Mouse (Mus musculus) forebrain, embryonic 15.5 days (tissue): ENCODE data around the gene Eif2s2. TPM values are rescaled to one million over a fixed set of nuclear protein-coding genes. Genes with fewer than 3 reads are reported as not detected.

Source experiments
- polyA plus RNA-seq: library from polyadenylated mRNA; unstranded; fragments of >200 nt; fragmentation: Nextera tagmentation; extraction: Ambion mirVana; gene quantifications from 2 replicates; pipeline ENCODE4 v1.2.1, GENCODE M21; 2015

Gene Eif2s2
- polyA plus RNA-seq, 1 experiment from 2014 or later, result 70.9 TPM

Other genes starting within 250 kb of the Eif2s2 start
- gene Chmp4b, start 241.2 kb downstream of the Eif2s2 start, polyA plus RNA-seq, result 23.9 and 25.0 TPM in 2 replicates
- gene Gm14214, start 122.9 kb downstream of the Eif2s2 start, polyA plus RNA-seq, result not detected in 2 replicates
- 37.1 and 38.2 TPM in 2 replicates for gene Raly, start 101.8 kb downstream of the Eif2s2 start, polyA plus RNA-seq
- gene a, start 101.5 kb downstream of the Eif2s2 start, polyA plus RNA-seq, result 0.50 and 0.55 TPM in 2 replicates
- gene Gm14226, start 125.3 kb upstream of the Eif2s2 start, polyA plus RNA-seq, result 0.13 and 0.18 TPM in 2 replicates
- 44.8 and 48.0 TPM in 2 replicates for gene Ahcy, start 181.6 kb upstream of the Eif2s2 start, polyA plus RNA-seq
- 48.8 and 49.8 TPM in 2 replicates for gene Itch, start 240.6 kb upstream of the Eif2s2 start, polyA plus RNA-seq